Mouse (Mus musculus) T-helper 2 cell (primary cell): ENCODE data around the gene Adnp.

Experiments
- in situ Hi-C: fragments of 300-600 bp; cut with MboI, MseI; formaldehyde crosslinking; loops from one replicate; pipeline ENCODE4 v1.15.1; 2025; ENCODE audit warnings: high pct_unique_total_duplicates

The Adnp gene

DNA sequence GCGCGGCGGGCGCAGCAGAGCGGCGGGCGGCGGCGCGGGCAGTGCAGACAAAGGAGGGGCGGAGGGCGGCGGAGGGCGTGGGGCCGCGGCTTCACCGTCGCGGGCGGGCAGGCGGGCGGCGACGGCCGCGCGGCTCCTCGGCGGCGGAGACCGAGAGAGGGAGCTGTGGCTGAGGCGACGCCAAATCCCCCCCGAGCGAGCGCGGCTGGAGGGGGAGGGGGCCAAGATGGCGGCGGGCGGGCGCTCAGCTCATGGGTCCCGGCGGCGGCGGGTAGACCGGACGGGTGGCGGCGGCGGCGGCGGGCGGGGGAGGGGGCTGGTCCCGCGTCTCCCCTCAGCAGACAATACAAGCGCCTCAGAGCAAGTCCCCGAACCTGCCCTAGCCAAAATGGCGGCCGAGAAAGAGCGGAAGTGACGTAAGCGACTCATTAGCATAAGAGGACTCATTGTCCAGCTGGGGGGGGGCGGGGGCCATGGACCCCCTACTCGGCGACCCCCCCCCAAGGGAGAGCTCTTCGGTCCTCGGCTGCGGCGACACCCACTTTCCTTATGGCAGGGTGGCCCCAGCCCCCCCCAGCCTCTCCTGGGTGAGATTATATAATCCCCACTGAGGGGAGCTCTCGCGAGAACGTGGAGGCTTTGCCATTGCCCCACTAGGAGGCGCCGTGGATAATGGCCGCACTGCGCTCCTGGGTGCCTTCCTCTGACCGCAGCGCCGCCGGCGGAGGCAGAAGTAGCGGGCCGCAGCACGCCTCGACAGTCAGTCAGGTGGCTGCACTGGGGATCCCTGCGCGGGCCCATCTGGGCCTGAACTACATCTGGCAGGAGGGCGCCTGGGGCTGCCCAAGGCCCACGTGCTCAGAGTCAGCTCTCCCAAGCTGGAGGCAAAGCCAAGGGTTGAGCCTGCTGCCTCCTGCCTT lies at the start of gene Adnp:
Adnp (minus strand) TSS at position 388 of the 920 bp plus-strand sequence.
- in situ Hi-C loops = loop anchor here (5.0 to 25.0 kb wide), 2 partner anchors 55 to 1955 kb away; no protein-coding TSS in a partner anchor

DNA sequence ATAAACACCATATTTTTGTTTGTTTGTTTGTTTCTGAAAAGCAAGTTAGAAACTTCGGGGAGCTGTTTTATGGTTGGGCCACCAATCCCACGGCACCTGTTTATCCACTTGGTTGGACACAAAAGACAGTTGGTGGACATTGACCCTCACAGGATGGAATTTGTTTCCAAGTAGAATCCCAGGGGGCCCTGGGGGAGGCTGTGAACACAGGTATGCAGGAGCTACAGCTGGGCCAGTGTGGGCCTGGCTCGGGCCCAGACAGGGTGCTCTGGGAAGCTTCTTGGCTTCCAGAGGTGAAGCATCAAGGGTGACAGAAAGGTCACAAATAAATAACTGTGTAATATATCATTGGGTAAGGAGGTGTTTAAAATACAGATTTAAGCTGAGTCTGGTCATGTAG lies 49.6 kb upstream of the Adnp start:
- in situ Hi-C loops = loop anchor here (10.0 kb wide), 1 partner anchor 378 kb away; no protein-coding TSS in a partner anchor

DNA sequence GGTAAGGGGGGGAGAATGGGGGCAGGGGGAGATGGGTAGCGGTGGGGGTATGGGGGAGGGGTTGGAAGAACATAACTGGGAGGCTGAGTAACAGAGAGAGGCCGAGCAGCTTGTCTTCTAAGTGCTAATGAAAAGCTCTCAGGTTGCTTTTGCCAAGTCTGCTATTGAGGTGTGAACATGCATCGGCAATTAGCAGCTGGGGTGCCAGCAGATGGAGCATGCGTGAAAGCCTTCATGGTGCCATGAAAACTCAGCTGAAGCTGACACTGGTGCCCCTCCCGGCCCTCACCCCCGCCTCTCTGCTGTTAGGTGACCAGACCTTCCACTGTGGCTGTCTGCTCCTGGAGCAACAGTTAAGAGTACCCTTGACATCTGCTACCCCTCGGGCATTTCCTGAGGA lies 46.9 kb upstream of the Adnp start:
- in situ Hi-C loops = loop anchor here (5.0 to 10.0 kb wide), 2 partner anchors 188 to 381 kb away; no protein-coding TSS in a partner anchor

DNA sequence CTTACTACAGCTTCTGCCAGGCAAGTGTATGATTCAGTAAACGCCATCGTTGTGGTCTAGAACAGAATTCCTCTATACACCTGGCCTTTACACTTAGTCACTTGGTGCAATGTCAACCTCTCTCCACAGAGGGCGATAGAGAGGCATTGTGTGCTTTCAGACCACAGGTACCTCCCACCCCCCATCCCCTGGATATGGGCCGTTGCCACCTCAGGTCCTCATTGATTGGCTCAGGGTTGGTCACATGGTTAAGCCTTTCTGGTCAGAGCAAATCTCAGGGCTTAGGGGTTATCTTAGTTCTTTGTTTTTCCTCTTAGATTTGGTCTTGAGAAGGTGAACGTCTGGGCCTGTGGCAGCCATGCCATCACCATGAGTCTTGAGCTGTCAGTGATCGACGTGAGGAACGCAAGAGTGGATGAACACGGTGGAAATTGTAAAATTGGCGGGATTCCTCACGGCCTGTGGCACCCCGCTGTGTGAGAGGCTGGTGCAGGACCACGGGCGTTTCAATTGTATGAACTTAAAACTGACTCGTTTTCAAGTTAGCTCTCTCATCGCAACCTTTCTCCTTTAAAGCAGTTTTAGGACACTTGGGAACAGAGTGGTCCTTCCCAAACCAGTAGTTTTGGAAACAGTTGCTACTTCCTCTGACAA lies 45.9 kb upstream of the Adnp start:
- in situ Hi-C loops = loop anchor here (5.0 to 10.0 kb wide), 2 partner anchors 190 to 382 kb away; no protein-coding TSS in a partner anchor

DNA sequence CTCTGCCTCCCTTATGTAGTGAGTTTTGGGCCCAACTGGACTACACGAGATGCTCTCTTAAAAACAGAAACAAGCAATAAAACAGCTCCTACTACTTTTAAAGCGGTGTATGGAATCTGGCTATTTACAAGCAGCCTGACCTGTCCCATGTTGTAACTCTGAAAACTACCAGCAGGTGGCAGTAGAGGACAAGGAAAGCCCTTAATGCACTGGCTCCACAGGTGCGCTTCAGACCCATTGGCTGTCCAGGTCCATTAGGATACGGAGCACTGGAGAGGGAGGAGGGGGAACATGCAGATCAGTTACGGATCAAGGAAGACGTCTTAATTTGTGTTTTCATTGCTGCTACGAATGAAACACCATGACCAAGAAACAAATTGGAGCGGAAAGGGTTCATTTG lies 43.4 kb upstream of the Adnp start:
- in situ Hi-C loops = loop anchor here (5.0 to 10.0 kb wide), 2 partner anchors 192 to 385 kb away; no protein-coding TSS in a partner anchor

DNA sequence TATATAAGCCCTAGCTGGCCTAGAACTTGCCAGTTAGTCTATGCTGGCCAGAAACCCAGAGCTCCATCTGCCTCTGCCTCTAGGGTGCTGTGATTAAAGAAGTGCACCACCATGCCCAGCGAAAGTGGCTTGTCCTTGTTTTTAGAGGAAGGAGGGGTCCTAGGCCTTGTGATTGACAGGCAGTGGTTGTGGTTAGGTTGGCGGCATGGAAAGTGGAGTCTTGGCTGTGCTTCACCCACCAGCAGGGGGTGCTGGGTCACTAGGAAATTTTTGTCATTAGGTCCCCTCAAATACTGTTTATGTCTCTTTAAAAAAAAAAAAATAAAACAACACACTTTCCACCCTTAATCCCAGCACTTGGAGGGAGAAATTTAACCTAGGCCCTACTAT lies 41.9 kb upstream of the Adnp start:
- in situ Hi-C loops = no loop called here

DNA sequence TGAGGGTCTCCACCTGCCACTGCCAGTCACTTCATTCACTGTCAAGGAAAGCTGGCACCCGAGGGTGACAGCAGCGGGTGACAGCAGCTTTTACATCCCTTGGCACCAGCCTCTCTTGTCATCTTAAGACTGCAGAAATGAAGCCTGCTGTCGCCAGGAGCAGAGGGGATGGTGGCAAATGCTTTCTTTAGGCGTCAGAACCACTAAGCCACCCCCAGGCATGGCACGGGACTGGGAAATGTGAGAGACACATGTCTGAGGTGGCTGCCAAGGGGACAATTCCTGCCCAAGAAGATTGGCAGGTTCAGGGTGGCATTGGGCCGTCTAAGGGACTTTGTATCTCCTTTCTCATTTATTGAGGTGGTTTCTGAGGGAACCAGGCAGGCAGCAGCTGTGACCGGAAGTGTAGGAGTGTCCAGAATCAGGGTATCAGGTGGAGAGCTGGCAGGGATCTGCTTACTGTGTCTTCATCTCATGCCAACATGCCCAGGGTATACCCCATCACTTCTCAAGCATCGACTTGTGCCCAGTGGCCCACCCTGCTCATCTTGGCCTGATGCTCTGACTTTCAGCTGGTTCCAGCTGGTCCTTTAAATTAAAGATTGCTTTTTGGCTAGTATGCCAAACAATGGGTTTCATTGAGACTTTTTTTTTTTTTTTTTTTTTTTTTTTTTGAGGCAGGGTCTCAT lies 41.4 kb upstream of the Adnp start:
- in situ Hi-C loops = no loop called here

DNA sequence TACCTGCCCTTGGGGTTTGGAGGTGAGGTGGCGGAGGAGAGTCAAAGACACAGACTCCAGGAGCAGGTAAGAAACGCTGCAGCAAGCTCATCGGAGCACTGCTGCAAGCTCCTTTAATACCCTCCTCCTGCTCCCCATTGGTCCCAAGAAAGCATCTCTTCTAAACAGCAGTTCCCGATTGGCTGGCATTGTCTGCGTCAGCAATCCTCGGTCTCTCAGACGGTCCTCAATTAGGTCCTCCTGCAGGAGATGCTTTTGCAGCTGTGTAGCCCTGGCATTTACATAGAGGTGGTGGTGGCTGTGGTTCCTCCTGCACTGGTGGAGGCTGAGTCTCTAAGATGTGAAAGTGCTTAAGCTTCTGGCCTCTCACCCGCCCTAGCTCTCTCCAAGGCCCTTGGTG lies 38.7 kb upstream of the Adnp start:
- in situ Hi-C loops = no loop called here

DNA sequence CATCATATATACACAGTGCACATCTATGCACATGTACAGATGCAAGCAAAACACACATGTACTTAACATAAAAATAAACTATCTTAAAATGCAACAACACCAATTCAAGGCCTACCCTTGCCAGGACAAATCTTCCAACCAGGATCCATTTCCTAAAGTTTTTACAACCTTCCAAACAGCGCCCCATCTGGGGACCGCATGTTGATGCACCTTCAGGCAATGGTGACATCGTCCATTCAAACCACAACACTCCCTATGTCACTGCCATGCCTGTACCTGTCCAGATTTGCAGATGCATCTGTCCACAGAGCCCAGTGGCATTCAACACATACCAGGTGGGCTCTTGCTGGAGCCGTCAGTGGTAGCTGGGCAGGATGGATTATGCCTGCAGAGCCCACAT lies 36.4 kb upstream of the Adnp start:
- in situ Hi-C loops = no loop called here

DNA sequence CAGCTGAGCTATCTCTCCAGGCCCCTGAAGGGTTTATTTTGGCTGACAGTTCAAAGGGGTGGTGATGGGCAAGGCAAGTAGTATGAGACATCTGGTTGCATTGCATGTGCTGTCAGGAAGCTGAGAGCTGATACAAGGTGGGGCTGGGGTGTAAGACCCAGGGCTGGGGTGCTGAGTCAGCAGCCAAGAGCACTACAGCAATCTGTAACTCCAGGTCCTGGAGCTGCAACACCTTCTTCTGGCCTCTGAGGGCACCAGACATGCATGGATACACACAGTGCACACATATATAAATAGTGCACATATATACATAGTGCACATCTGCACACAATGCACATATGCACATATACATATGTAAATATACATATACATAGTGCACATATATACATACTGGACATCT lies 35.9 kb upstream of the Adnp start:
- in situ Hi-C loops = no loop called here

DNA sequence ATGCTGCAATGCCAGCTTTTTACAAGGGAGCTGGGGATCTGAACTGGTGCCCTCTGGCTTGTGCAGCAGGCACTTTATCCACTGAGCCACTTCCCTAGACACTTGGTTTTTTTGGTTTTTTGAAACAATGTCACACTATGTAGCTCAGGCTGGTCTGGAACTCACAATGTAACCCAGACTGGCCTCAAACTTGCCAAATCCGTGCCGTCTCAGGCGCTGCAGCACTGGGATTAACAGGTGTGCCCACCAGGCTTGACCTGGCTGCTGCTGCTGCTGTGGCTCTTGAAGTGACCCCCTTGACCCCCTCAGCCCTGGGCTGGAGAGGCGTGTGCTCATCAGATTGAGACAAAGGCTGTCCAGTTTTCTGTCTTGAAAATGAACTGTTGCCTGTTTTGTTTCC lies 31.4 kb upstream of the Adnp start:
- in situ Hi-C loops = no loop called here

DNA sequence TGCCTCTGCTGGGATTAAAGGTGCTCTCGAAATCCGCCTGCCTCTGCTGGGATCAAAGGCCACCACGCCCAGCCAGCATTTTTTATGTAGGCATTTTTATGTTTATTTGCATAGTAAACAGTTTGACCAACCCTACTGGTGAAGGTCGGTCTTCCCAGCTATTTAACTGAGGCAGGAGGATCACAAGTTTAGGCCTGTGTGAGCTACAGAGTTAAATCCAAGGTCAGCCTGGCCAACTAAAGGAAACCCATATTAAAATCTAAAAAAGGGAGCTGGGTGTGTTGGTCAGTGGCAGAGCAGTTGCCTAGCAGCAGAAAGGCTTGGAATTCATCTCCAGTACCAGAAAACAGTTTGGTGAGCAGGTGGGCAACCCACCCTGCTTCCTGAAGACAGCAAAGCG lies 26.4 kb upstream of the Adnp start:
- in situ Hi-C loops = no loop called here

DNA sequence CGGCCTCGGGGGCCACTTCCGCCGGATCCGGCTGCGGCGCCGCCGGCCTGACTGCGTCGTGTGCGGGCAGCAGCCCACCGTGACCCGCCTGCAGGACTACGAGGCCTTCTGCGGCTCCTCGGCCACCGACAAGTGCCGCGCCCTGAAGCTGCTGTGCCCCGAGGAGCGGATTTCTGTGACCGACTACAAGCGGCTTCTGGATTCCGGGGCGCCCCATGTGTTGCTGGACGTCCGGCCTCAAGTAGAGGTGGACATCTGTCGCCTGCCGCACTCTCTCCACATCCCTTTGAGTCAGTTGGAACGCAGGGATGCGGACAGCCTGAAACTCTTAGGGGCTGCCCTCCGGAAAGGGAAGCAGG lies 24.5 kb upstream of the Adnp start:
- in situ Hi-C loops = no loop called here

DNA sequence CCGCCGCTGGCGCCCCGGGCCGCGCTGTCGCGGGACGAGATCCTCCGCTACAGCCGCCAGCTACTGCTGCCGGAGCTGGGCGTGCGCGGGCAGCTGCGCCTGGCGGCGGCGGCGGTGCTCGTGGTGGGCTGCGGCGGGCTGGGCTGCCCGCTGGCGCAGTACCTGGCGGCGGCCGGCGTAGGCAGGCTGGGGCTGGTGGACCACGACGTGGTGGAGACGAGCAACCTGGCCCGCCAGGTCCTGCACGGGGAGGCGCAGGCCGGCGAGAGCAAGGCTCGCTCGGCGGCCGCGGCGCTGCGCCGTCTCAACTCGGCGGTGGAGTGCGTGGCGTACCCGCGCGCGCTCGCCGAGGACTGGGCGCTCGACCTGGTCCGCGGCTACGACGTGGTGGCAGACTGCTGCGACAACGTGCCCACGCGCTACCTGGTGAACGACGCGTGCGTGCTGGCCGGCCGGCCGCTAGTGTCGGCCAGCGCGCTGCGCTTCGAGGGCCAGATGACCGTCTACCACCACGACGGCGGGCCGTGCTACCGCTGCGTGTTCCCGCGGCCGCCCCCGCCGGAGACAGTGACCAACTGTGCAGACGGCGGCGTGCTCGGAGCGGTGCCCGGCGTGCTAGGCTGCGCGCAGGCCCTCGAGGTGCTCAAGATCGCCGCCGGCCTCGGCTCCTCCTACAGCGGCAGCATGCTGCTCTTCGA lies 24.0 kb upstream of the Adnp start:
- in situ Hi-C loops = no loop called here

DNA sequence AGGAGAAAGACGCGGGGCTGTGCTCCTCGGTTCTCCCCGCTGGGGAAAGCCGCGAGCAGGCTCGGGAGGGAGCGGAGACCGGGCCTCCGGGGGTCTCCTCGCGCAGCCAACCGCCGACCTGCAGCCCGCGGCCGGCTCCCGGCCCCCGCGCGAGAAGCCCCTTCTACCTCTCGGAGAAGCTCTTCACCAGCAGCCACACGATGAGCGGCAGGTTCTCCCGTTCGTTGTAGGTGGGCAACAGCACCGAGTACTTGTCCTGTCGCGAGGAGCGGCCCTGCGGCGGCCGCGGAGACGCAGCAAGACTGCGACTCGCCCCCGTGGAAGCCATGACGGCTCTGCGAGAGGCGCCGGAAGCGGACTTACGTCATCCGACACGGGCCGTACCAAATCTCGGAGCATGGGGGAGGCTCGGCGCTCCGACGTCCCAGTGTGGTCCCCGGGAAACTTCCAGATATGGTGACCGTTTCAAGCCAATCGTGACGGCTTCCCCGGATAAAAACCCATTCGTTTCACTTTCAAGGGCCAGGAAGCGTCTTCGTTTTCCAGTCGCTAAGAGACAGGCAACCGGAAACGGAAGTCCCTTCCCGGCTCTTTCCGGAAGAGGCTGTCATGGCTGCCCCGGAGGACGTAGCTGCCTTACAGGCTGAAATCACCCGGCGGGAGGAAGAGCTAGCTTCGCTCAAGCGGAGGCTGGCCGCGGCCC lies 23.3 kb upstream of the Adnp start, which contains the start of the genes Gm20716, Dpm1 and Mocs3:
Gm20716 (minus strand) TSS at position 339 of the 703 bp plus-strand sequence.
Dpm1 (minus strand) TSS at position 566 of the 703 bp plus-strand sequence.
Mocs3 (plus strand) TSS at position 597 of the 703 bp plus-strand sequence.
- in situ Hi-C loops = no loop called here

DNA sequence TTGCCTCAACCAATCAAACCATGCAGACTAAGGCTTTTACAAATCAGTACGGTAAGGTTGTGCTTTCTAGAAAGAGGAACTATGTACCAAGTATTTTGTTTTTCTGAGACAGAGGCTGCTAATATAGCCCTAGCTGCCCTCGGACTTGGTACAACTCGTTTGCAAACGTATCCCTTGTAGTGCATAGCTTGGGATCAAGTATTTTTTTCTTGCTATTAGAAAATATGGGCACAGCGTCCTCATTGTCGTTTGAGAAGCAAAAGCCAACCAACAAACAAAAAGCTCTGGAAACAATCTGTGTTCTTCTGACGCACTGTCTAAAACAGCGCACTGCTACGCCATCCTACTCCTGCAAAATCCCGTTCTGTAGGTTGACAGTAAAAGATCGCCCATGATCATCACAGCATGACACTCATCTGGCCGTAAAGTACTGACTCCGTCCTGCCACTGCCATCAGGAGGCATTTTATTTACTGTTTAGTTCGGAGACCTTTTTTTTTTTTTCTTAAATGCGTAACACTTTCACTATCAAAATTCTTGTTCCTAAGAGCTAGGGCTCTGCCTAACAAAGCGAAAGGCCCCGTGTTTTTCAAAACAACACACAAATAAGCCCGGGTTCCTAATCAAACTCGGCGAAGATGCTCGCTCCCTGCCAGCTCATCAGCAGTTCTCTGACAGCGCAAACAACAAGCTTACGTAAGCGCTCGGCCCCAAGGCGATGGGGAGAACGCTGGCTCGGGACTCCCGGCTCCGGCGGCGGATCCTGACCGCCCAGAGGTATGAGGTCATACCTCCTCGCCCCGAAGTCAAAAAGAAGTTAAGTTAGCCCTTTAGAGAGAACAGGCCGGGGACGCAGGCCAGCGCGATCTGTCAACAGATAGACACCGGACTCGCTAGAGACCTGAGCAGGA lies 22.5 kb upstream of the Adnp start:
- in situ Hi-C loops = loop anchor here (10.0 kb wide), 1 partner anchor 115 kb away; no protein-coding TSS in a partner anchor

DNA sequence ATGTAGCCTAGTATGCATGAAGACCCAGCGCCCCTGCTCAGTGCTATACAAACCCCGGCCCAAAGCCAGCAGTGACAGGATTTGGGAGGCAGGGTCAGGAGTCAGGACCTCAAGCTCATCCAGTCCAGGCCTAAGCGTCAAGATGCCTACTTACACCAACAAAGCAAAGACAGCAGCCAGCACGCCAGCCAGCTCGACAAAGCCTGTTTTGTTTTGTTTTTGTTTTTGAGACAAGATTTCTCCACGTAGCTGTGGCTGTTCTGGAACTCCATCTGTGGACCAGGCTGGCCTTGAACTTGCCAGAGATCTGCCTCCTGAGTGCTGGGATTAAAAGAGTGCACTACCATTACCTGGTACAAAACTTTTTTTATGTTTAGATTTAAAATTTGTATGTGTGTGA lies 16.4 kb upstream of the Adnp start:
- in situ Hi-C loops = loop anchor here (10.0 to 25.0 kb wide), 2 partner anchors 109 to 1939 kb away; no protein-coding TSS in a partner anchor

DNA sequence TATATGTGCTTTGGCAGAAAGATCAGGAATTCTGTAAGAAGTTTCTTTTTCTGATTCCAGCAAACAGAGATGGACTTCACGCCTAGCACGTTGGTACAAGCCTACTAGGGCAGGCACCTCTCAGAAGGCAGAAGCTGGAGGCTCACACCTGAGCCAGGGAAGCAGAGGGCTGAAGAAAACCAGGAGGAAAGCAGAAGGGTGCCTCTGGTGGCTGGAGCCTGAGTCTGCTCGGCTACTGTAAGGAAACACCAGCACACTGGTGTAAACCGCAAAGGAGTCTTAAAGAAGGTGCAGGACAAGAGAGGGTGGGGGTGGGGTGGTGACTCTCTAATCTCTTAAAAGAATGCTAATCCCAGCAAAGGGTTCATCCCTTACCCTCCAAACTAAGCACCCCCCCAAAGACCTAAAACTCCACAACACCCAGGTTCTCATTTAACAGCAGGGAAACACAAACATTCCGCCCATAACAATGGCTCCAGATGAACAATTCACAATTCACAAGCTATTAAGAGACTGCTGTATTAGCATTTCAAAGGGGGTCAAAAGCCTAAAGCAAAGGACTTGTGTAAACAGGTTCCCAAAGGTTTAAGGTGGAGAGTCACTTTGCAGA lies 7.0 kb upstream of the Adnp start:
- in situ Hi-C loops = loop anchor here (25.0 kb wide), 1 partner anchor 1948 kb away; no protein-coding TSS in a partner anchor

DNA sequence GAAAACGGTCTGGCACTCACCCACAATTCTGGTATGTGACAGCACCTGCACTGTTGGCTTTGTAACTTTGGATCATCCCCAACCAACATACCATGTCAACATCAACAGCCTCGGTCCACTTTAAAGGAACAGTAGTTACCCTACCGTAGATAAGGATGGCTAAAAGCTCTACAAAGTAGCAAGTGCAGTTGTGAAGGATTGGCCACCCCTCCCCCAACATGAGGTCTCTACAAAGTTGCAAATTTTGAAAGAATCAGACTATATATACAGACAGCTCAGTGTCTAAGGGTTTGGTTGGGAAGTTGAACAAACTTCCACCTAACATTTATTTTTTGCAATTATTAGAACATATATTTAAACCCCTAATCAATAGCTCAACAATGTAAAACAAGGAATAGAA lies 971 bp upstream of the Adnp start:
- in situ Hi-C loops = loop anchor here (5.0 to 25.0 kb wide), 2 partner anchors 56 to 1954 kb away; no protein-coding TSS in a partner anchor
